Mouse (Mus musculus): ENCODE data around the gene Gm14401. TPM values are rescaled to one million over a fixed set of nuclear protein-coding genes. Genes with fewer than 3 reads are reported as not detected.
"Not testable (repeated sequence)": the region's sequence is repeated elsewhere in the genome, so short reads cannot be mapped to it uniquely, and the experiment has no call there.

Gm14401 gene
- 0.26 TPM in 1 of 2 replicates, not detected in the other for polyA plus RNA-seq (2014; fragmentation: Nextera tagmentation; extraction: Ambion mirVana)

DNA sequence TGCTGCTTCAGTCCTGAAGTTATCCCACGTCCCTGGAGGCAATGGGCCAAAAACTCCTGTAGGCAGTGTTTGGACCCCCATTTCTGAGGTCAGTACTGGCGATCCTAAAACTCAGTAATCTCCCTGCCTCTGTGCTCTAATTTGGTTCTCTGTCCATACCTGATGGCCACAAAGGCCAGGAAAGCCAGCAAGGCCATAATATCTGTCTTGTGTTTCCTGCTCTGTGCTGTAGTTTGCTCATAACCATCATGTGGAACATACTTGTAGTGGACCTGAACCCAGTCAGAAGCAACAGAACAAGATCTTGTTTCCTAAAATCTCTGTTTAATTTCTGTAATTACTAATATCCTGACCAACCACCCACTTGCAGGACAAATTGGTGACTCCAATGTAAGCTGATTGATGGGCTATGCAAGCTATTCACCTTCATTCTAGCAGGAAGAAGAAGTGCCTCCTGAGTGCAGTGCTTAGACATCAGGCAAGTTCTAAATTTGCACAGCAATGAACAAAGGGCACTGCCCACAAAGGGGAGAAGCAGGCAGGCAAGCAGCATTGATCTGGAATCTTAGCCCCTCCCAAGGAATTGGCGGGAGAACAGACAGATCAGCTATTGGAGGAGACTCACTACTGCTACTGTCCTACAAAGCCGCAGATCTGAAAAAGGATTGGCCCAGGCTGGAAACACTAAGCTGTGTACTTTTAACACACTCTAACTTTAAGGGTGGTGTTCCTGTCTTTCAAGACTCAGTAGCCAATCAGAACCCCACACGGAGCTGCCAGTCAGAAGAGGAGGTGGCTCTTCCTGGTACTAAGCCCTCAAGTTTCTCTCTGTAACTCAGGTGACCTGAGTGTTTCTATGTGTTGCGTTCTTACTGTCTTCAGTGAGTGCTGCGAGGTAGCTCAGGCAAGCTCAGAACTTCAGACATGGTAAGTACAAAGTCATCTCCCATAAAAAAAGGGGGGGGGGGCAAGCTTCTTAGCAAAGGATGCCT, at the start of gene Gm14401:
Gene Gm14401 (plus strand): TSS at position 889 of the 992 bp plus-strand sequence.
- not testable (repeated sequence) for H3K36me3 ChIP-seq (ENCODE audit: control insufficient read depth, insufficient read depth, low read length); H3K4me2 ChIP-seq (ENCODE audit: low read length); H3K9ac ChIP-seq (ENCODE audit: low read length); H3K4me1 ChIP-seq (ENCODE audit: control insufficient read depth in 2 of 2, insufficient read depth in 2 of 2, low read length in 2 of 2); H3K4me3 ChIP-seq (ENCODE audit: control insufficient read depth in 1 of 2, insufficient read depth in 1 of 2, low read depth in 1 of 2, low read length in 2 of 2); H3K9me3 ChIP-seq (ENCODE audit: control insufficient read depth, low read length); ATAC-seq (ENCODE audit: insufficient number of reproducible peaks, insufficient read depth, low FRiP score, low read depth); H3K27ac ChIP-seq (replicated peaks in 1 of 2; ENCODE audit: control insufficient read depth in 1 of 2, insufficient read depth in 1 of 2, low read depth in 2 of 2, low read length in 2 of 2); H3K27me3 ChIP-seq (ENCODE audit: control insufficient read depth, insufficient read depth, low read length)
- WGBS: 62% methylated on average over 7 of the region's 7 CpGs

DNA sequence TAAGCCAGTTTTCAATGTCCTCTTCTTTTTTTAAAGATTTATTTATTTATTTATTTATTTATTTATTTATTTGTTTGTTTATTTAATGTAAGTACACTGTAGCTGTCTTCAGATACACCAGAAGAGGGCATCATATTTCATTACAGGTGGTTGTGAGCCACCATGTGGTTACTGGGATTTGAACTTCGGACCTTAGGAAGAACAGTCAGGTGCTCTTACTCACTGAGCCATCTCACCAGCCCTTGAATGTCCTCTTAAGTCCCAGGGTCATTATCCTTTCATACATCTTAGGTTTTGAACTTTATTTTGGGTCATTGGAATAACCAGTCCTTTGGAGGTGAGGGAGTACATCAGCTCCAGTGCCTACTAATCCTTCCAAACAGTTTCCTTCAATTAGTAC, 1.3 kb upstream of the Gm14401 start:
- H3K27ac ChIP-seq (replicated peaks in 1 of 2; ENCODE audit: control insufficient read depth in 1 of 2, insufficient read depth in 1 of 2, low read depth in 2 of 2, low read length in 2 of 2); H3K4me3 ChIP-seq (ENCODE audit: control insufficient read depth in 1 of 2, insufficient read depth in 1 of 2, low read depth in 1 of 2, low read length in 2 of 2); H3K9me3 ChIP-seq (ENCODE audit: control insufficient read depth, low read length); H3K27me3 ChIP-seq (ENCODE audit: control insufficient read depth, insufficient read depth, low read length); H3K4me1 ChIP-seq (ENCODE audit: control insufficient read depth in 2 of 2, insufficient read depth in 2 of 2, low read length in 2 of 2); H3K4me2 ChIP-seq (ENCODE audit: low read length); H3K9ac ChIP-seq (ENCODE audit: low read length); ATAC-seq (ENCODE audit: insufficient number of reproducible peaks, insufficient read depth, low FRiP score, low read depth); H3K36me3 ChIP-seq (ENCODE audit: control insufficient read depth, insufficient read depth, low read length): not testable (repeated sequence)
- 89% methylated on average over 1 of the region's 1 CpGs for WGBS

DNA sequence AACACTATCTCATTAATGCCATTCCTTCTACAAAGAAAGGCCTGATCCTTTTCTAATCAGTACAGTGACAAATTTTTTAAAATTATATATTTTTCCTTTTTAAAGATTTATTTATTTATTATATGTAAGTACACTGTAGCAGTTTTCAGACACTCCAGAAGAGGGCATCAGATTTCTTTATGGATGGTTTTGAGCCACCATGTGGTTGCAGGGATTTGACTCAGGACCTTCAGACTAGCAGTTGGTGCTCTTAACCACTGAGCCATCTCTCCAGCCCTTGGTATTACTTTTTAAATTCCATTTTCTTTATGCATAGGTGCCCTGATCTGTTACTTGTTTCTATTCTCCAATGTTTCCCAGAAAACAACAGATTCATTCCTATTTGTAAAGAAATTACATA, 895 bp downstream of the Gm14401 start:
- not testable (repeated sequence) for H3K9me3 ChIP-seq (ENCODE audit: control insufficient read depth, low read length); H3K4me2 ChIP-seq (ENCODE audit: low read length); ATAC-seq (ENCODE audit: insufficient number of reproducible peaks, insufficient read depth, low FRiP score, low read depth); H3K9ac ChIP-seq (ENCODE audit: low read length); H3K27ac ChIP-seq (replicated peaks in 1 of 2; ENCODE audit: control insufficient read depth in 1 of 2, insufficient read depth in 1 of 2, low read depth in 2 of 2, low read length in 2 of 2); H3K4me3 ChIP-seq (ENCODE audit: control insufficient read depth in 1 of 2, insufficient read depth in 1 of 2, low read depth in 1 of 2, low read length in 2 of 2); H3K27me3 ChIP-seq (ENCODE audit: control insufficient read depth, insufficient read depth, low read length); H3K36me3 ChIP-seq (ENCODE audit: control insufficient read depth, insufficient read depth, low read length); H3K4me1 ChIP-seq (ENCODE audit: control insufficient read depth in 2 of 2, insufficient read depth in 2 of 2, low read length in 2 of 2)

DNA sequence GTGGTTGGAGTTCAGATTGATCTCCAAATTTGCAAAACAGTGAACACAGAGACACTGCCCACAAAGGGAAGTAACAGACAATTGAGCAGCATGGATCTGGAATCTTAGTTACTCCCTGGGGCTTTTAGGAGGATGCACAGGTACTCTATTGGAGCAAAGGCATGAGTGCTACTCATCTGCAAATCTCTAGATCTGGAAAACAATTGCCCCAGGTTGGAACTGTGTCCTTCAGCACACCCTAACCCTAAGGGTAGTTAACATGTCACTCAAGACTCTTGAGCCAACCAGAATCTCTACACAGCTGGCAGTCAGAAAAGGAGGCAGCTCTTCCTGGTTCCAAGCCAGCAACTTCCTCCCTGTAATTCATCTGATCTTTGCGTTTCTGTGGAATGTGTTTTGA, 5.7 kb downstream of the Gm14401 start:
- H3K27me3 ChIP-seq (ENCODE audit: control insufficient read depth, insufficient read depth, low read length); H3K36me3 ChIP-seq (ENCODE audit: control insufficient read depth, insufficient read depth, low read length); H3K27ac ChIP-seq (replicated peaks in 1 of 2; ENCODE audit: control insufficient read depth in 1 of 2, insufficient read depth in 1 of 2, low read depth in 2 of 2, low read length in 2 of 2); H3K9ac ChIP-seq (ENCODE audit: low read length); H3K4me2 ChIP-seq (ENCODE audit: low read length); H3K4me1 ChIP-seq (ENCODE audit: control insufficient read depth in 2 of 2, insufficient read depth in 2 of 2, low read length in 2 of 2); H3K9me3 ChIP-seq (ENCODE audit: control insufficient read depth, low read length); ATAC-seq (ENCODE audit: insufficient number of reproducible peaks, insufficient read depth, low FRiP score, low read depth); H3K4me3 ChIP-seq (ENCODE audit: control insufficient read depth in 1 of 2, insufficient read depth in 1 of 2, low read depth in 1 of 2, low read length in 2 of 2): not testable (repeated sequence)
- WGBS: 70% methylated on average over 1 of the region's 1 CpGs

DNA sequence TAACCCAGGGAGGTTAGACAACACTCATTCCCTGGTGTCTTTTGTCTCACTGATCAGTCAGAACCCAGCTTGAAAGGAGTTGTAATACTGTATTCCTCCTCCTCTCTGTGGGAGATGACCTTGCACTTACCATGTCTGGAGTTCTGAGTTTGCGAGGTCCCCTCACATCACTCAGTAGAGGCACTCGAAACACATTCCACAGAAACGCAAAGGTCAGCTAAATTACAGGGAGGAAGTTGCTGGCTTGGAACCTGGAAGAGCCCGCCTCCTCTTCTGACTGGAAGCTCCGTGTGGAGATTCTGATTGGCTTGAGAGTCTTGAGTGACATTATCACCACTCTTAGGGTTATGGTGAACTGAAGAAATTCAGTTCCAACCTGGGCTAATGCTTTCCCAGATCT, 35.0 kb downstream of the Gm14401 start:
- not testable (repeated sequence) for H3K27ac ChIP-seq (replicated peaks in 1 of 2; ENCODE audit: control insufficient read depth in 1 of 2, insufficient read depth in 1 of 2, low read depth in 2 of 2, low read length in 2 of 2); H3K36me3 ChIP-seq (ENCODE audit: control insufficient read depth, insufficient read depth, low read length); H3K4me3 ChIP-seq (ENCODE audit: control insufficient read depth in 1 of 2, insufficient read depth in 1 of 2, low read depth in 1 of 2, low read length in 2 of 2); H3K4me2 ChIP-seq (ENCODE audit: low read length); H3K27me3 ChIP-seq (ENCODE audit: control insufficient read depth, insufficient read depth, low read length); ATAC-seq (ENCODE audit: insufficient number of reproducible peaks, insufficient read depth, low FRiP score, low read depth); H3K9ac ChIP-seq (ENCODE audit: low read length); H3K4me1 ChIP-seq (ENCODE audit: control insufficient read depth in 2 of 2, insufficient read depth in 2 of 2, low read length in 2 of 2); H3K9me3 ChIP-seq (ENCODE audit: control insufficient read depth, low read length)
- WGBS: 84% methylated on average over 5 of the region's 5 CpGs

DNA sequence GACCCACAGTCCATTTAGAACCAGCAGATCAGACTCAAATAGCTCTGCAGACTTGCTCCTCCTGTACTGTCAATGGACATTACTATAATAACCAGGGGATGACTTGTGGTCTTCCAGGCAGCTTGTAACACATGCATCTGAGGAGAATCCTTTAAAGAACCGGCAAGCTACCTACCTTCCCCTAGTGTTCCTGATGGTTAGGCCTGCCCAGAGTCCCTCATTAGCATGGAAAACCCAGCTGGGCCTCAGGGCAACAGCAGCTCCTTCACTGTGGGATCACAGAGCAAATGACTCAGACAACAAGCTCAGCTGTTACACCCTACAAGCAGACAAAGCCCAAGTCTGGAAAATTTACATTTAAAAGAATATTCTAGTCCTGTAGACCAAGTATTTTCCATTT, 55.0 kb downstream of the Gm14401 start:
- H3K27me3 ChIP-seq (ENCODE audit: control insufficient read depth, insufficient read depth, low read length); H3K4me2 ChIP-seq (ENCODE audit: low read length); H3K4me3 ChIP-seq (ENCODE audit: control insufficient read depth in 1 of 2, insufficient read depth in 1 of 2, low read depth in 1 of 2, low read length in 2 of 2); H3K9ac ChIP-seq (ENCODE audit: low read length); H3K9me3 ChIP-seq (ENCODE audit: control insufficient read depth, low read length); H3K4me1 ChIP-seq (ENCODE audit: control insufficient read depth in 2 of 2, insufficient read depth in 2 of 2, low read length in 2 of 2); H3K36me3 ChIP-seq (ENCODE audit: control insufficient read depth, insufficient read depth, low read length); H3K27ac ChIP-seq (replicated peaks in 1 of 2; ENCODE audit: control insufficient read depth in 1 of 2, insufficient read depth in 1 of 2, low read depth in 2 of 2, low read length in 2 of 2); ATAC-seq (ENCODE audit: insufficient number of reproducible peaks, insufficient read depth, low FRiP score, low read depth): not testable (repeated sequence)
- 70% methylated on average over 1 of the region's 1 CpGs for WGBS

Data from heart, embryonic 14.5 days (tissue).